Comparison of ENCODE assay signal across 17 mouse cellular contexts in the genomic region with DNA sequence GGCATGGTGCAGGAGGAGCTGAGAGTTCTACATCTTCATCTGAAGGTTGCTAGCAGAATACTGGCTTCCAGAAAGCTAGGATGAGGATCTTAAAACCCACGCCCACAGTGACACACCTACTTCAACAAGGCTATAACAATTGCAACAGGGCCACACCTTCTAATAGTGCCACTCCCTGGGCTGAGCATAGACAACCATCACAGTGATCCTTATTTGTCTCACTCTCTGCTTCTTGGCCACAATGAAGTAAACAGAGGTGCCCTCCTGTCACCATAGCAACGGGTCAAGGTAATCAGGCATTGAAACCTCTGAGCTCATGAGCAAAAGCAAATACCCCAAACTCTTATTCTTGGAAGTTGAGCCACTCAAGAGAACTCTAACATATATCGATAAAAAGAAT.
"Had no signal": no experiment of that assay in that cellular context is flagged by ENCODE, and none has a peak within 500 bp of the region (broad histone marks: within the 10 kb centered on the region; RNA-seq: fewer than 3 reads in every experiment).

No protein-coding gene starts in this region.

- H3K9ac ChIP-seq: liver, postnatal 0 days; lung, embryonic 15.5 days; midbrain, embryonic 12.5 days; neural tube, embryonic 13.5 days; neural tube, embryonic 15.5 days; stomach, embryonic 15.5 days had no signal

- H3K4me3 ChIP-seq: lung, embryonic 15.5 days; midbrain, embryonic 10.5 days; midbrain, embryonic 12.5 days; myocyte; neural tube, embryonic 13.5 days; neural tube, embryonic 15.5 days; stomach, embryonic 15.5 days had no signal

- H3K27me3 ChIP-seq: lung, embryonic 15.5 days; midbrain, embryonic 12.5 days; neural tube, embryonic 13.5 days; neural tube, embryonic 15.5 days; stomach, embryonic 15.5 days had no signal

- DNase-seq: liver, postnatal 0 days; lung, adult 2 months; lung, postnatal 14 days; lung, postnatal 36 days; midbrain, embryonic 14.5 days; right cerebral cortex, postnatal 14 days; thymus, adult 2 months; thymus, postnatal 25 days had no signal

- H3K9me3 ChIP-seq: lung, embryonic 15.5 days; midbrain, embryonic 10.5 days; midbrain, embryonic 12.5 days; neural tube, embryonic 13.5 days; neural tube, embryonic 15.5 days; stomach, embryonic 15.5 days had no signal

- H3K27ac ChIP-seq: lung, embryonic 15.5 days; macrophage; midbrain, embryonic 10.5 days; midbrain, embryonic 12.5 days; neural tube, embryonic 13.5 days; neural tube, embryonic 15.5 days; stomach, embryonic 15.5 days; stomach, postnatal 0 days had no signal

- H3K36me3 ChIP-seq: lung, embryonic 15.5 days; midbrain, embryonic 10.5 days; midbrain, embryonic 12.5 days; neural tube, embryonic 13.5 days; neural tube, embryonic 15.5 days; stomach, embryonic 15.5 days had no signal

- H3K4me1 ChIP-seq: lung, embryonic 15.5 days; midbrain, embryonic 12.5 days; neural tube, embryonic 13.5 days; neural tube, embryonic 15.5 days; stomach, embryonic 15.5 days had no signal
